Mouse (Mus musculus): Measurements from ENCODE around the gene Loxl1. TPM values are rescaled to one million over a fixed set of nuclear protein-coding genes. Genes with fewer than 3 reads are reported as not detected.

Gene Loxl1
- polyA plus RNA-seq, 1 experiment from 2014 or later, result 36.6 TPM

GRCm38 (mm10) chr9:58336650-58337281 lies 23.8 kb upstream of the Loxl1 start:
- WGBS, result 63% methylated on average over 8 of the region's 8 CpGs
- H3K4me1 ChIP-seq (ENCODE audit: insufficient read depth, low read length), result no peaks in the 10 kb centered on the region
- no peak for ATAC-seq (ENCODE audit: low FRiP score, low TSS enrichment)
- no peaks in the 10 kb centered on the region for H3K27me3 ChIP-seq (ENCODE audit: insufficient read depth, low read length)
- no peak overlapping the region for H3K4me2 ChIP-seq (replicated peaks; ENCODE audit: low read depth, low read length)
- H3K4me3 ChIP-seq (ENCODE audit: low read length), result no peak overlapping the region
- H3K36me3 ChIP-seq (ENCODE audit: insufficient read depth, low read length), result no peaks in the 10 kb centered on the region
- no peak overlapping the region for H3K27ac ChIP-seq (ENCODE audit: low read length)
- H3K9me3 ChIP-seq (ENCODE audit: low read length), result peaks cover 3% of the 10 kb centered on the region; the same call in 1 of the 2 replicates
- no peak overlapping the region for H3K9ac ChIP-seq (replicated peaks; ENCODE audit: low read length)

DNA sequence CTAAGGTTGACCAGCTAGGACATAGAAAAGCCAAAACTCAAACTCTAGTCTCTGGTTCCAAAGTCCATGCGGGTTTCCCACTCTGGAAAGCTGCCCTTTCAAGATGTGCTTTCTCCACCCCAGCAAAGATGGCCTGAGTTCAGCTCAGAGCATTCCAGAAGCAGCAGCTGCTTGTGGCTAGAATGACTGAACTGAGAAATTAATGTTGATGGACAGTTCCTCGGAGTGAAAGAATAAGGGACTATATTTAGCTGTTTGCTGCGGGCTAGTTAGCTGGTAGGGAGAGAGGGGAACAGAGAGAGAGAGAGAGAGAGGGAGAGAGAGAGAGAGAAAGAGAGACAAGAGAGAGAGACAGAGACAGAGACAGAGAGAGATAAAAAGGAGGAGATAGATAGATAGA lies 18.3 kb upstream of the Loxl1 start:
- ATAC-seq (ENCODE audit: low FRiP score, low TSS enrichment), result no peak
- Histone ChIP-seq H3K9ac (replicated peaks; ENCODE audit: low read length) (no peak overlapping the region), H3K36me3 (ENCODE audit: insufficient read depth, low read length) (no peaks in the 10 kb centered on the region), H3K4me1 (ENCODE audit: insufficient read depth, low read length) (no peaks in the 10 kb centered on the region), H3K27ac (ENCODE audit: low read length) (no peak overlapping the region), H3K9me3 (ENCODE audit: low read length) (peaks cover 3% of the 10 kb centered on the region; the same call in 1 of the 2 replicates), H3K4me2 (replicated peaks; ENCODE audit: low read depth, low read length) (no peak overlapping the region), H3K4me3 (ENCODE audit: low read length) (no peak overlapping the region), H3K27me3 (ENCODE audit: insufficient read depth, low read length) (no peaks in the 10 kb centered on the region)
- WGBS, result 75% methylated on average over 3 of the region's 3 CpGs

GRCm38 (mm10) chr9:58330293-58330692 lies 17.3 kb upstream of the Loxl1 start:
- H3K9me3 ChIP-seq (ENCODE audit: low read length), result peaks cover 3% of the 10 kb centered on the region; the same call in 1 of the 2 replicates
- 30% methylated on average over 5 of the region's 5 CpGs for WGBS
- H3K27me3 ChIP-seq (ENCODE audit: insufficient read depth, low read length), result no peaks in the 10 kb centered on the region
- no peak overlapping the region for H3K9ac ChIP-seq (replicated peaks; ENCODE audit: low read length)
- H3K4me2 ChIP-seq (replicated peaks; ENCODE audit: low read depth, low read length), result no peak overlapping the region
- peak; percentile 61; the same call in 1 of the 2 replicates for ATAC-seq (ENCODE audit: low FRiP score, low TSS enrichment)
- H3K4me1 ChIP-seq (ENCODE audit: insufficient read depth, low read length), result no peaks in the 10 kb centered on the region
- H3K27ac ChIP-seq (ENCODE audit: low read length), result no peak overlapping the region
- no peak overlapping the region for H3K4me3 ChIP-seq (ENCODE audit: low read length)
- H3K36me3 ChIP-seq (ENCODE audit: insufficient read depth, low read length), result no peaks in the 10 kb centered on the region

DNA sequence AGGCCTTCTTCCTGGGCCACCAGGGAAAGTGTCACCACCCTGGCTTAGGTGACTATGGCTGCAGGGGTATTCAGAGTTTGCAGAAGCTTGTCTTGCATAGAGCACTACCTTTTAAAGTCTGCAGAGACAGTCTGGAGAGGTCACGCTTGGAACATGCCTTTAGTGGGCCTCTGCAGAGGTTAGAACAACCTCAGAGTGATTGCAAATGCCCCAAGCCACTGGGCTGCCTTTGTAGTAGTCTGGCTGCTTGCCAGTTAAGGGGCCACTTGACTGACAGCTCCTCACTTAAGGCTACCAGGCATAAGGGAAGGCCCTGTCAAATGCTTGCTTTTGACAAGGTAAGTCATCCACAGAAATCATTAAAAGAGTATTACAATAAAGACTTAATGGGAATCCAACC lies 14.4 kb upstream of the Loxl1 start:
- 73% methylated on average over 1 of the region's 1 CpGs for WGBS
- H3K4me2 ChIP-seq (replicated peaks; ENCODE audit: low read depth, low read length), result no peak overlapping the region
- H3K36me3 ChIP-seq (ENCODE audit: insufficient read depth, low read length), result no peaks in the 10 kb centered on the region
- no peak for ATAC-seq (ENCODE audit: low FRiP score, low TSS enrichment)
- no peaks in the 10 kb centered on the region for H3K27me3 ChIP-seq (ENCODE audit: insufficient read depth, low read length)
- H3K27ac ChIP-seq (ENCODE audit: low read length), result no peak overlapping the region
- no peak overlapping the region for H3K4me3 ChIP-seq (ENCODE audit: low read length)
- no peak overlapping the region for H3K9ac ChIP-seq (replicated peaks; ENCODE audit: low read length)
- H3K4me1 ChIP-seq (ENCODE audit: insufficient read depth, low read length), result no peaks in the 10 kb centered on the region
- H3K9me3 ChIP-seq (ENCODE audit: low read length), result no peaks in the 10 kb centered on the region

DNA sequence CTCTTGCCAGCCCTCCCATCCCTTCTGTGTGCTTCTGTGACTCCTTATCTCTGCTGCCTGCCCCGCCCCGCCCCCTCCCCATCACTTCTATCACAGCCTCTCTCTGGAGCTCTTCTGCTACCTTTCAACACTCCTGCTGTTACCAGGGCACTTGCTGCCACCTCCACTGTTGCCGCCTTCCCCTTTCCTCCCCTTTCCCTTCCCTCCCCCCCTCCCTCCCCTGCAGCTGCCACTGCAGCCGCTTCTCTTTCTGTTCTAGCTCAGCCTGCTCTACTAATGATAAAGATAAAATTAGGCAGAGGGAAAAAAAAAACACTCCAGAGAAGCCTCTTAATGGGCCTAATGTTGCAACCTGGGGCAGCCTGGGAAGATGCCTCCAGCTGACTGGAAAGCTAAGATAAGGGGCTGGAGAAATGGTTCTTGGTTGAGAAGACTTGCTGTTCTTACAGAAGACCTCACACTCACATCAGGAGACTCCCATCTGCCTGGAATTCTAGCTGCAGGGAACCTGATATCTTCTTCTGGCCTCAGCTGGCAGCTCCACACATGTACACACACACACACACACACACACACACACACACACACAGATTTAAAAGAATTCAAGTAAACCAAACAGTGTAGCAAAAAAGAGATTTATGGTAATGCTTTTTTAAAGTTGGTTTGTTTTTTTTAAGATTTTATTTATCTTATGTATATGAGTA lies 13.6 kb upstream of the Loxl1 start:
- Histone ChIP-seq H3K9me3 (ENCODE audit: low read length) (no peaks in the 10 kb centered on the region), H3K36me3 (ENCODE audit: insufficient read depth, low read length) (no peaks in the 10 kb centered on the region), H3K27ac (ENCODE audit: low read length) (no peak overlapping the region), H3K4me3 (ENCODE audit: low read length) (no peak overlapping the region), H3K4me1 (ENCODE audit: insufficient read depth, low read length) (no peaks in the 10 kb centered on the region), H3K9ac (replicated peaks; ENCODE audit: low read length) (no peak overlapping the region), H3K27me3 (ENCODE audit: insufficient read depth, low read length) (no peaks in the 10 kb centered on the region), H3K4me2 (replicated peaks; ENCODE audit: low read depth, low read length) (no peak overlapping the region)
- ATAC-seq (ENCODE audit: low FRiP score, low TSS enrichment), result no peak
- WGBS, result 26% methylated on average over 4 of the region's 4 CpGs

DNA sequence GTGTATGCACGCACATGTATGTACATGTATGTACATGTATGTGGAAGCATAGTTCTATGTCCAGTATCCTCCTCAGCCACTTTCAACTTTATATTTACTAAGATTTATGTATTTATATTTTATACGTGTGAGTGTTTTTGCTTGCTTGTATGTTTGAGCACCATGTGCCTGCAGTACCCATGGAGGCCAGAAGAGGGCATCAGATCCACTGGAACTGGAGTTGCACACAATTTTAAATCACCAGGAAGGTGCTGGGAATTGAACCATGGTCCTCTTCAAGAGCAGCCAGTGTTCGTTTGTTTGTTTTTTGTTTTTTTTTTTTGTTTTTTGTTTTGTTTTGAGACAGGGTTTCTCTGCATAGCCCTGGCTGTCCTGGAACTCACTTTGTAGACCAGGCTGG lies 8.7 kb upstream of the Loxl1 start:
- Histone ChIP-seq H3K27me3 (ENCODE audit: insufficient read depth, low read length) (no peaks in the 10 kb centered on the region), H3K27ac (ENCODE audit: low read length) (no peak overlapping the region), H3K4me1 (ENCODE audit: insufficient read depth, low read length) (no peaks in the 10 kb centered on the region), H3K36me3 (ENCODE audit: insufficient read depth, low read length) (no peaks in the 10 kb centered on the region), H3K9me3 (ENCODE audit: low read length) (no peaks in the 10 kb centered on the region), H3K4me2 (replicated peaks; ENCODE audit: low read depth, low read length) (no peak overlapping the region), H3K9ac (replicated peaks; ENCODE audit: low read length) (no peak overlapping the region), H3K4me3 (ENCODE audit: low read length) (no peak overlapping the region)
- 97% methylated on average over 3 of the region's 3 CpGs for WGBS
- no peak for ATAC-seq (ENCODE audit: low FRiP score, low TSS enrichment)

DNA sequence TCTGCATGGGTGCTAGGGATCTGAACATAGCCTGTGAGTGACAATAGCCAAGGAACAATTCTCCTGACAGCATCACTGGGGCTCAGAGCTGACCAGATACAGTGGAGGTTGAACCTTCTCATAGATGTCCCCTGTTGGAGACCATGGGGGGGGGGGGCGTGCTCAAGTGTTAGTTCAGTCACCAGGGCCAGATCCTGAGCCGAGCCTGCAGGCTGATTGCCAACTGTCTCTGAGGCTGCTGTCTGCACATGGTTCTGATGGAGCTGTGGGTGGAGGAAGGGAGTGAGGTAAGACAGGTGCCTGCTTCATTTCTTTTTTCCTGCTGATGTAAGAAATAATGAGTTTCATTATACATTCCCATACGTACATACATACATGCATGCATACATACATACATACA lies 5.3 kb upstream of the Loxl1 start:
- Histone ChIP-seq H3K4me2 (replicated peaks; ENCODE audit: low read depth, low read length) (no peak overlapping the region), H3K4me1 (ENCODE audit: insufficient read depth, low read length) (peaks cover 16% of the 10 kb centered on the region), H3K27me3 (ENCODE audit: insufficient read depth, low read length) (no peaks in the 10 kb centered on the region), H3K9ac (replicated peaks; ENCODE audit: low read length) (no peak overlapping the region), H3K36me3 (ENCODE audit: insufficient read depth, low read length) (no peaks in the 10 kb centered on the region), H3K4me3 (ENCODE audit: low read length) (no peak overlapping the region), H3K9me3 (ENCODE audit: low read length) (no peaks in the 10 kb centered on the region), H3K27ac (ENCODE audit: low read length) (no peak overlapping the region)
- WGBS, result 74% methylated on average over 3 of the region's 3 CpGs
- ATAC-seq (ENCODE audit: low FRiP score, low TSS enrichment), result no peak

- H3K4me3 ChIP-seq (ENCODE audit: low read length), result no peak overlapping the region
- no peaks in the 10 kb centered on the region for H3K9me3 ChIP-seq (ENCODE audit: low read length)
- H3K9ac ChIP-seq (replicated peaks; ENCODE audit: low read length), result no peak overlapping the region
- H3K4me2 ChIP-seq (replicated peaks; ENCODE audit: low read depth, low read length), result no peak overlapping the region
- H3K36me3 ChIP-seq (ENCODE audit: insufficient read depth, low read length), result no peaks in the 10 kb centered on the region
- H3K4me1 ChIP-seq (ENCODE audit: insufficient read depth, low read length), result peaks cover 25% of the 10 kb centered on the region
- ATAC-seq (ENCODE audit: low FRiP score, low TSS enrichment), result no peak
- 52% methylated on average over 3 of the region's 3 CpGs for WGBS
- no peak overlapping the region for H3K27ac ChIP-seq (ENCODE audit: low read length)
- no peaks in the 10 kb centered on the region for H3K27me3 ChIP-seq (ENCODE audit: insufficient read depth, low read length)
Measured at GRCm38 (mm10) chr9:58317381-58317780, 4.4 kb upstream of the Loxl1 start.

GRCm38 (mm10) chr9:58316784-58317183 lies 3.8 kb upstream of the Loxl1 start:
- Histone ChIP-seq H3K4me1 (ENCODE audit: insufficient read depth, low read length) (peaks cover 31% of the 10 kb centered on the region), H3K9ac (replicated peaks; ENCODE audit: low read length) (no peak overlapping the region), H3K9me3 (ENCODE audit: low read length) (no peaks in the 10 kb centered on the region), H3K27ac (ENCODE audit: low read length) (no peak overlapping the region), H3K4me3 (ENCODE audit: low read length) (no peak overlapping the region), H3K36me3 (ENCODE audit: insufficient read depth, low read length) (no peaks in the 10 kb centered on the region), H3K4me2 (replicated peaks; ENCODE audit: low read depth, low read length) (no peak overlapping the region), H3K27me3 (ENCODE audit: insufficient read depth, low read length) (no peaks in the 10 kb centered on the region)
- ATAC-seq (ENCODE audit: low FRiP score, low TSS enrichment), result no peak
- 74% methylated on average over 7 of the region's 7 CpGs for WGBS

DNA sequence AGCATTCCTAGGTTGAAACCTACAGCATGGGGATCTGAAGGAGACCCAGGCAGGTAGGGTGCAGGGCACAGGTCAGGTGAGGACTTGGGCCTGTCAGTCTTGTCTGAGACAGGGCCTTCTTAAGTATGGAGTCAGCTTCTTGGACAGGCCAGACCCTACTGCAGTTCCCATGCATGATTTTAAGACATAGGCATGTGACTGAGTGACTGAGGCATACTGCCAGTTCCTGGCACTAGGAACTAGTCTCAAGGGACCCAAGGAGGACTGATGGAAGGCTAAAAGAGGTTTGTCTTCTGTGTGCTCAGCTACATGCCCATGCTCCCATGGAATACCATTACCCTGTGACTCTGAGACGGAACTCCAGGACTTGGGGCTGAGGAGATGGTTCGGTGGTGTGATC lies 2.9 kb upstream of the Loxl1 start:
- Histone ChIP-seq H3K4me1 (ENCODE audit: insufficient read depth, low read length) (peaks cover 34% of the 10 kb centered on the region), H3K9ac (replicated peaks; ENCODE audit: low read length) (no peak overlapping the region), H3K27ac (ENCODE audit: low read length) (no peak overlapping the region), H3K27me3 (ENCODE audit: insufficient read depth, low read length) (no peaks in the 10 kb centered on the region), H3K9me3 (ENCODE audit: low read length) (no peaks in the 10 kb centered on the region), H3K4me3 (ENCODE audit: low read length) (no peak overlapping the region), H3K4me2 (replicated peaks; ENCODE audit: low read depth, low read length) (no peak overlapping the region), H3K36me3 (ENCODE audit: insufficient read depth, low read length) (no peaks in the 10 kb centered on the region)
- no peak for ATAC-seq (ENCODE audit: low FRiP score, low TSS enrichment)
- 95% methylated on average over 2 of the region's 2 CpGs for WGBS
